Mouse (Mus musculus): ENCODE results near the gene Rab39b. TPM values are rescaled to one million over a fixed set of nuclear protein-coding genes. Genes with fewer than 3 reads are reported as not detected.
A peak's percentile ranks its signal among the peaks of the same experiment; 100 is the strongest.

Rab39b gene
- 1.1 TPM in 2 replicates for polyA plus RNA-seq (2015; fragmentation: Nextera tagmentation; extraction: Ambion mirVana)

GRCm38 (mm10) chrX:75577582-75578324 is at the start of gene Rab39b:
TSS of gene Rab39b (minus strand) at chrX:75578231.
- H3K36me3 ChIP-seq (ENCODE audit: control insufficient read depth, insufficient read depth, low read length), result no peaks in the 10 kb centered on the region
- no peaks in the 10 kb centered on the region for H3K4me1 ChIP-seq (replicated peaks; ENCODE audit: control insufficient read depth, insufficient read depth, low read length)
- H3K27ac ChIP-seq (ENCODE audit: low read length), result no peak within 1 kb of the TSS
- peak within 1 kb of the TSS; percentile 45 for H3K4me3 ChIP-seq (ENCODE audit: low read length)
- no peaks in the 10 kb centered on the region for H3K27me3 ChIP-seq (ENCODE audit: control insufficient read depth, insufficient read depth, low read depth, low read length)
- 17% methylated on average over 41 of the region's 41 CpGs for WGBS
- H3K9me3 ChIP-seq (ENCODE audit: control insufficient read depth, low read length), result no peaks in the 10 kb centered on the region
- peak within 1 kb of the TSS; percentile 51; the same call in 1 of the 2 replicates for H3K9ac ChIP-seq (ENCODE audit: low read length)
- no peak; the same call in 1 of the 2 replicates for ATAC-seq (ENCODE audit: low read depth)
- peak within 1 kb of the TSS; percentile 69 for H3K4me2 ChIP-seq (ENCODE audit: low read depth, low read length)

- H3K9me3 ChIP-seq (ENCODE audit: control insufficient read depth, low read length), result no peaks in the 10 kb centered on the region
- no peak overlapping the region for H3K4me2 ChIP-seq (ENCODE audit: low read depth, low read length)
- no peak overlapping the region for H3K4me3 ChIP-seq (ENCODE audit: low read length)
- no peak overlapping the region for H3K27ac ChIP-seq (ENCODE audit: low read length)
- no peak overlapping the region for H3K9ac ChIP-seq (ENCODE audit: low read length)
- no peak for ATAC-seq (ENCODE audit: low read depth)
- H3K4me1 ChIP-seq (replicated peaks; ENCODE audit: control insufficient read depth, insufficient read depth, low read length), result no peaks in the 10 kb centered on the region
- no peaks in the 10 kb centered on the region for H3K27me3 ChIP-seq (ENCODE audit: control insufficient read depth, insufficient read depth, low read depth, low read length)
- no peaks in the 10 kb centered on the region for H3K36me3 ChIP-seq (ENCODE audit: control insufficient read depth, insufficient read depth, low read length)
- WGBS, result 71% methylated on average over 2 of the region's 2 CpGs
These were observed 508 bp upstream of the Rab39b start for GRCm38 (mm10) chrX:75578539-75578938.

Other genes starting within 250 kb of the Rab39b start
- gene Fundc2, start 195.8 kb downstream of the Rab39b start, polyA plus RNA-seq (2015; fragmentation: Nextera tagmentation; extraction: Ambion mirVana), result 72.9 and 73.4 TPM in 2 replicates
- 2.2 and 2.4 TPM in 2 replicates for gene F8, start 195.6 kb downstream of the Rab39b start, polyA plus RNA-seq (2015; fragmentation: Nextera tagmentation; extraction: Ambion mirVana)
- gene Cmc4, start 161.6 kb downstream of the Rab39b start, polyA plus RNA-seq (2015; fragmentation: Nextera tagmentation; extraction: Ambion mirVana), result 22.2 and 25.3 TPM in 2 replicates
- 11.9 and 12.0 TPM in 2 replicates for gene Mtcp1, start 161.6 kb downstream of the Rab39b start, polyA plus RNA-seq (2015; fragmentation: Nextera tagmentation; extraction: Ambion mirVana)
- gene Brcc3, start 161.6 kb downstream of the Rab39b start, polyA plus RNA-seq (2015; fragmentation: Nextera tagmentation; extraction: Ambion mirVana), result 59.6 and 60.7 TPM in 2 replicates
- 158 and 170 TPM in 2 replicates for gene Vbp1, start 63.9 kb downstream of the Rab39b start, polyA plus RNA-seq (2015; fragmentation: Nextera tagmentation; extraction: Ambion mirVana)